Mouse (Mus musculus): ENCODE data around the gene Igf2bp3. TPM values are rescaled to one million over a fixed set of nuclear protein-coding genes. Genes with fewer than 3 reads are reported as not detected.

Igf2bp3 gene
- polyA plus RNA-seq (2017; shearing (Covaris generic)), result 0.92 TPM

DNA sequence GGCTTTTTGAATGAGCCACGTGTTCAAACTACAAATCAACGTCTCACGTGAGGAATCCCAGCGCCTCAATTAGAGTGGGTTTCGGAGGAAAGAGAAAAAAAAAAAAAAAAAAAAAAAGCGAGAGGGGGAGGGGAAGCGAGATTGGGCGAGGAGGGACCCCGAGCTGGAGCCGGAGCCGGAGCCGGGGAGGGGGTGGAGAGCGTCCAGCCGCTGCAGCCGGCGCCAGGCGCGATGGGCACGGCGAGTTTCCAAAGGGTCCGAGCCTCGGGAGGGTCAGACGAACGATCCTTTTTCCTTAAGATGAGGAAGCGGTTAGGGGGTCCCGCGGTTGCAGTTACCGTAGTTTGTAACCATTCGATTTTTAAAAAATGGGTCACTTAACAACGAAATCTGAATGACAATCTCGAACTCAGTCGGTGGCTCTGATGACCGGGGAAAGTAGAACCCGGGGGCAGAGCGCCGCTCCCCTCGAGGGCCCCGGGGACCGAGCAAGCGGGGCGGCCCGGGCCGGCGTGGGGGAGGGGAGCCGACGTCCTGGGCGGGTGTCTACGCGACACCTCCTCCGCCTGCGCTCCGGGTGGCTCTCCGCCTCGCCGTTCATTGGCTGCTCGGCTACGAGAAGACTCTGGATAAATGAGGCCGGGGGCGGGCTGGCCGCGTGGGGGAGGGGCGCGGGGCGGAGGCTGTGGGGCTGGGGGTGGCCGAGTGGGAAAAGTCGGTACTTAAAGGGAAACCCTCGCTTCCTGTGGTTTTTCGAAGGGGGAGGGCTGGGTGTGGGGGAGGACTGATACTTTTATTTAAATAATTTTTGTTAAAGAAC, at the start of gene Igf2bp3:
Gene Igf2bp3 (minus strand): TSS at position 30 of the 820 bp plus-strand sequence.

DNA sequence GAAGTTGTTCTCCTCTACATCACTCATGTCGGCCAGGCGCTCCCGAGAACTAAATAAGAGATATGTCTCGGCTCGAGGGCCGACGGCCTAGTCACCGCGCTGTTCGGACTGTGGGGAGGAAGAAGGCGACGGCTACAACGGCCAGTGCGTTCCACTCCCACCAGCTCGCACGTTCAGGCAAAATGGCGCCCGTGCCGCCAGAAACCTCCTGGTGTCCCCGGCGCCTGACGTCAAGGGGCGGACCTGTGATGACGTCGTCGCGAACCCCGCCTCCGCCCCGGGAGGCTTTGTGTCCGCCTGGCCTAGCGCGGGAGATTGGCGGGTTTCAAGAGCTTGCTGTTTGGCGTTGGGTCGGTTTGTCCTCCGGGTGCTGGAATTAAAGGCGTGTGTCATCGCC, 49.1 kb upstream of the Igf2bp3 start, which contains the start of gene Tra2a:
Gene Tra2a (minus strand): TSS at position 187 of the 397 bp plus-strand sequence.

DNA sequence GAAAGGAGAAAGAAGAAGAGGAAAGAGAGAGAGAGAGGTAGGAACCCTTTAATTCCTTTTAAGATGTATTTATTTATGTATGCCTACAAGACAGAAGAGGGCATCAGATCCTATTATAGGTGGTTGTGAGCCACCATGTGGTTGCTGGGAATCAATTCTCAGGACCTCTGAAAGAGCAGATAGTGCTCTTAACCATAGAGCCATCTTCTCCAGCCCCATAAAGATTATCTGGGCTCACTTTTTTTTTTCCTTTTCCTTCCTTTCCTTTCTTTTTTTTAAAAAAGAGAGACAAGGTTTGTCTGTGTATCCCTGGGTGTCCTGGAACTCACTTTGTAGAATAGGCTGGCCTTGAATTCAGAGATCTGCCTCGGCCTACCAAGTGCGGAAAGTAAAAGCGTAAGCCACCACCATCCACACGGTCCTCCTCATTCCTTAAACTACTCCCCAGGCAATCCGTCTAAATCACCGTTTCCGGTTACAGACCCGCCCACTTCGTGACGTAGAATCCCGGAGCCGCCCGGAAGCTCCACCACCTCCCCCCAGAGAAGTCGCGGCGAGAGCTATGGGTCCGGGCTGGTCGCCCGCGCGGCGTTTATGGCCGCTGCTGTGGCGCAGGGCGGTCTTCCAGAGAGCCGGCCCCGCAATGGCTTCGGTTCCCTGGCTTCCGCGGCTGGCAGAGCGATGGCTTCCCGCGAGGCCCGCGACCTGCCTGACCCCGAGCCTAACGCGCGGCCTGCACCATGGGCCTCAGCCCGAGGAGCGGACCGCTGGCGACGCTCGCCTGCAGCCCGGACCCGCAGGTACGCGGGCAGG, 141.2 kb downstream of the Igf2bp3 start, which contains the start of gene Malsu1:
Gene Malsu1 (plus strand): TSS at position 492 of the 813 bp plus-strand sequence.

DNA sequence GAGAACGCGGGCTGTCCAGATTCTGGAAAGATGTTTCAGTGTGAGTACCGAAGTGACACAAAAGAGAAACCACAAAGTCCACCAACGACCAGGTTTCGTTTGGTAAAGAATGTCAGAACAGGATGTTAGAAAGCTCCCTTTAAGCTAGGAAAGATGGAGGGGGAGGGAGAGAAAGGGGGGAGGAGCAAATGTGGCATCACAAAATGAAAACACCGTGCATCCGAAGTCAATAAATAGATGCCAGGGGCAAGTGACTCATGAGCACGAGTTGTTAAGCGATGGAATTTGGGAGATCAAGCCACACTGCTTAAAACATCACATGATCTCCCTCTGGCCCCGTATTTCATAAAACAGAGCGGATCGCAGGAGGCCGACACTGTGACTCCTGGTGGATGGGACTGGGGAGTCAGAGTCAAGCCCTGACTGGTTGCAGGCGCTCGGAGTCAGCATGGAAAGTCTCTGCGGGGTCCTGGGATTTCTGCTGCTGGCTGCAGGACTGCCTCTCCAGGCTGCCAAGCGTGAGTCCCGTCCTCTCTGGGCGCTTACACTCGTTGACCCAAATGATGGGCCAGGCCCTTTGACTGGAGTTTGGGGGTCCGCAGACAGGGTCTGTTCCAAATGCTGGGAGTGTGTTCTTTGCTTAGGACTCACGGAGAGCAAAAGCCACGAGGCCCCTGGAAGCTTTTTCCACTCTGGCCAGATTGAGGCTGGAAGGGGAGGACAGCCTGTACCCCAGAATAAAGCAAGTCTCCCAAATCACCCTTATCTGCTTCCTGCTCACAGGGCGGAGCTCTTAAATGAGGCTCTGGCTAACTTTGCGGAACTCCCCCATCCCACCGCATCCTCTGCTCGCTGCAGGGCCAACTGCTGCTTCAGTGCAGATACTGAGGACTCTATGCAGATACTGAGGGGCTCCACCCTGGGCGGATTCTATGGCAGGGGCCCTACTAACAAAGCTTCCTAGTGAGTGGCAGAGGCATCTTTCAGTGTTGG, 178.2 kb downstream of the Igf2bp3 start, which contains the start of gene Gpnmb:
Gene Gpnmb (plus strand): TSS at position 272 of the 993 bp plus-strand sequence.

Other genes starting within 250 kb of the Igf2bp3 start
- gene Doxl2, start 240.0 kb downstream of the Igf2bp3 start, polyA plus RNA-seq (2017; shearing (Covaris generic)), result not detected
- not detected for gene Svs1, start 228.1 kb downstream of the Igf2bp3 start, polyA plus RNA-seq (2017; shearing (Covaris generic))
- gene Gpnmb, start 178.4 kb downstream of the Igf2bp3 start, polyA plus RNA-seq (2017; shearing (Covaris generic)), result 2.8 TPM
- 51.8 TPM for gene Malsu1, start 141.2 kb downstream of the Igf2bp3 start, polyA plus RNA-seq (2017; shearing (Covaris generic))
- gene Tra2a, start 49.1 kb upstream of the Igf2bp3 start, polyA plus RNA-seq (2017; shearing (Covaris generic)), result 108 TPM
- 11.9 TPM for gene Ccdc126, start 104.3 kb upstream of the Igf2bp3 start, polyA plus RNA-seq (2017; shearing (Covaris generic))
- gene Fam221a, start 152.8 kb upstream of the Igf2bp3 start, polyA plus RNA-seq (2017; shearing (Covaris generic)), result 4.8 TPM
- gene Stk31, start 180.6 kb upstream of the Igf2bp3 start, polyA plus RNA-seq (2017; shearing (Covaris generic)), result not detected